Mouse (Mus musculus): ENCODE measurements at regions not wholly inside any gene's neighbourhood (a gene's known extent, or its start where the extent isn't known, plus 50 kb on each side); places are given as distances from the start of the nearest gene placed in this dataset.

- Histone ChIP-seq H3K4me3 (ENCODE audit: low read depth, low read length) (no peak overlapping the region), H3K36me3 (ENCODE audit: control insufficient read depth, insufficient read depth, low read length) (no peaks in the 10 kb centered on the region), H3K27me3 (ENCODE audit: control insufficient read depth, insufficient read depth, low read length) (no peaks in the 10 kb centered on the region), H3K9me3 (ENCODE audit: control insufficient read depth, low read length) (no peaks in the 10 kb centered on the region), H3K4me1 (replicated peaks; ENCODE audit: control insufficient read depth, insufficient read depth, low read length) (no peaks in the 10 kb centered on the region), H3K4me2 (replicated peaks; ENCODE audit: low read depth, low read length) (no peak overlapping the region), H3K9ac (ENCODE audit: low read depth, low read length) (no peak overlapping the region), H3K27ac (ENCODE audit: low read depth, low read length) (no peak overlapping the region)
- DNase-seq (ENCODE audit: low spot score) (no peak), ATAC-seq (ENCODE audit: low FRiP score) (no peak)
- 88% methylated on average over 6 of the region's 6 CpGs for WGBS
These were observed 520.6 kb downstream of the Defb40 start for GRCm38 (mm10) chr8:18457470-18457869.

- H3K4me1 ChIP-seq (replicated peaks; ENCODE audit: control insufficient read depth, insufficient read depth, low read length) = no peaks in the 10 kb centered on the region
- H3K27ac ChIP-seq (ENCODE audit: low read depth, low read length) = no peak overlapping the region
- no peak overlapping the region for H3K4me3 ChIP-seq (ENCODE audit: low read depth, low read length)
- DNase-seq (ENCODE audit: low spot score) (no peak), ATAC-seq (ENCODE audit: low FRiP score) (no peak)
- H3K9me3 ChIP-seq (ENCODE audit: control insufficient read depth, low read length) = no peaks in the 10 kb centered on the region
- H3K4me2 ChIP-seq (replicated peaks; ENCODE audit: low read depth, low read length) = no peak overlapping the region
- H3K36me3 ChIP-seq (ENCODE audit: control insufficient read depth, insufficient read depth, low read length) = no peaks in the 10 kb centered on the region
- no peak overlapping the region for H3K9ac ChIP-seq (ENCODE audit: low read depth, low read length)
- no peaks in the 10 kb centered on the region for H3K27me3 ChIP-seq (ENCODE audit: control insufficient read depth, insufficient read depth, low read length)
- 85% methylated on average over 3 of the region's 3 CpGs for WGBS
These were observed 529.0 kb downstream of the Defb40 start for GRCm38 (mm10) chr8:18449015-18449414.

GRCm38 (mm10) chr8:18442212-18442611, 535.8 kb downstream of the Defb40 start:
- no peak for DNase-seq (ENCODE audit: low spot score)
- no peak overlapping the region for H3K27ac ChIP-seq (ENCODE audit: low read depth, low read length)
- no peaks in the 10 kb centered on the region for H3K36me3 ChIP-seq (ENCODE audit: control insufficient read depth, insufficient read depth, low read length)
- H3K4me3 ChIP-seq (ENCODE audit: low read depth, low read length) = no peak overlapping the region
- H3K4me2 ChIP-seq (replicated peaks; ENCODE audit: low read depth, low read length) = no peak overlapping the region
- no peaks in the 10 kb centered on the region for H3K4me1 ChIP-seq (replicated peaks; ENCODE audit: control insufficient read depth, insufficient read depth, low read length)
- no peak for ATAC-seq (ENCODE audit: low FRiP score)
- WGBS = 74% methylated on average over 3 of the region's 3 CpGs
- H3K9ac ChIP-seq (ENCODE audit: low read depth, low read length) = no peak overlapping the region
- no peaks in the 10 kb centered on the region for H3K27me3 ChIP-seq (ENCODE audit: control insufficient read depth, insufficient read depth, low read length)
- H3K9me3 ChIP-seq (ENCODE audit: control insufficient read depth, low read length) = no peaks in the 10 kb centered on the region

- ATAC-seq (ENCODE audit: low FRiP score) (no peak), DNase-seq (ENCODE audit: low spot score) (no peak)
- Histone ChIP-seq H3K4me3 (ENCODE audit: low read depth, low read length) (no peak overlapping the region), H3K27me3 (ENCODE audit: control insufficient read depth, insufficient read depth, low read length) (no peaks in the 10 kb centered on the region), H3K9me3 (ENCODE audit: control insufficient read depth, low read length) (no peaks in the 10 kb centered on the region), H3K9ac (ENCODE audit: low read depth, low read length) (no peak overlapping the region), H3K4me1 (replicated peaks; ENCODE audit: control insufficient read depth, insufficient read depth, low read length) (no peaks in the 10 kb centered on the region), H3K36me3 (ENCODE audit: control insufficient read depth, insufficient read depth, low read length) (no peaks in the 10 kb centered on the region), H3K4me2 (replicated peaks; ENCODE audit: low read depth, low read length) (no peak overlapping the region), H3K27ac (ENCODE audit: low read depth, low read length) (no peak overlapping the region)
- WGBS = 83% methylated on average over 5 of the region's 5 CpGs
These were observed 555.2 kb downstream of the Defb40 start for GRCm38 (mm10) chr8:18422846-18423245.

GRCm38 (mm10) chr8:18412470-18412869, 565.6 kb downstream of the Defb40 start:
- Histone ChIP-seq H3K36me3 (ENCODE audit: control insufficient read depth, insufficient read depth, low read length) (no peaks in the 10 kb centered on the region), H3K9me3 (ENCODE audit: control insufficient read depth, low read length) (no peaks in the 10 kb centered on the region), H3K27me3 (ENCODE audit: control insufficient read depth, insufficient read depth, low read length) (no peaks in the 10 kb centered on the region), H3K9ac (ENCODE audit: low read depth, low read length) (no peak overlapping the region), H3K27ac (ENCODE audit: low read depth, low read length) (no peak overlapping the region), H3K4me3 (ENCODE audit: low read depth, low read length) (no peak overlapping the region), H3K4me2 (replicated peaks; ENCODE audit: low read depth, low read length) (no peak overlapping the region), H3K4me1 (replicated peaks; ENCODE audit: control insufficient read depth, insufficient read depth, low read length) (no peaks in the 10 kb centered on the region)
- ATAC-seq (ENCODE audit: low FRiP score) (no peak), DNase-seq (ENCODE audit: low spot score) (no peak)
- WGBS = 87% methylated on average over 2 of the region's 2 CpGs

- DNase-seq (ENCODE audit: low spot score) (peak; percentile 12), ATAC-seq (ENCODE audit: low FRiP score) (no peak)
- Histone ChIP-seq H3K4me1 (replicated peaks; ENCODE audit: control insufficient read depth, insufficient read depth, low read length) (no peaks in the 10 kb centered on the region), H3K4me3 (ENCODE audit: low read depth, low read length) (no peak overlapping the region), H3K27ac (ENCODE audit: low read depth, low read length) (no peak overlapping the region), H3K27me3 (ENCODE audit: control insufficient read depth, insufficient read depth, low read length) (no peaks in the 10 kb centered on the region), H3K9me3 (ENCODE audit: control insufficient read depth, low read length) (no peaks in the 10 kb centered on the region), H3K36me3 (ENCODE audit: control insufficient read depth, insufficient read depth, low read length) (no peaks in the 10 kb centered on the region), H3K9ac (ENCODE audit: low read depth, low read length) (no peak overlapping the region), H3K4me2 (replicated peaks; ENCODE audit: low read depth, low read length) (no peak overlapping the region)
- WGBS = 77% methylated on average over 2 of the region's 2 CpGs
These were observed 571.6 kb downstream of the Defb40 start for GRCm38 (mm10) chr8:18406446-18406845.

GRCm38 (mm10) chr8:18388353-18388752, 589.7 kb downstream of the Defb40 start:
- no peaks in the 10 kb centered on the region for H3K36me3 ChIP-seq (ENCODE audit: control insufficient read depth, insufficient read depth, low read length)
- no peak overlapping the region for H3K4me2 ChIP-seq (replicated peaks; ENCODE audit: low read depth, low read length)
- H3K9ac ChIP-seq (ENCODE audit: low read depth, low read length) = no peak overlapping the region
- no peaks in the 10 kb centered on the region for H3K9me3 ChIP-seq (ENCODE audit: control insufficient read depth, low read length)
- no peak overlapping the region for H3K27ac ChIP-seq (ENCODE audit: low read depth, low read length)
- no peaks in the 10 kb centered on the region for H3K27me3 ChIP-seq (ENCODE audit: control insufficient read depth, insufficient read depth, low read length)
- WGBS = 4% methylated on average over 5 of the region's 5 CpGs
- DNase-seq (ENCODE audit: low spot score) (peak; percentile 78), ATAC-seq (ENCODE audit: low FRiP score) (peak; percentile 66)
- H3K4me3 ChIP-seq (ENCODE audit: low read depth, low read length) = no peak overlapping the region
- no peaks in the 10 kb centered on the region for H3K4me1 ChIP-seq (replicated peaks; ENCODE audit: control insufficient read depth, insufficient read depth, low read length)

GRCm38 (mm10) chr8:18381615-18382178, 596.4 kb downstream of the Defb40 start:
- Histone ChIP-seq H3K4me1 (replicated peaks; ENCODE audit: control insufficient read depth, insufficient read depth, low read length) (no peaks in the 10 kb centered on the region), H3K4me2 (replicated peaks; ENCODE audit: low read depth, low read length) (no peak overlapping the region), H3K36me3 (ENCODE audit: control insufficient read depth, insufficient read depth, low read length) (no peaks in the 10 kb centered on the region), H3K27me3 (ENCODE audit: control insufficient read depth, insufficient read depth, low read length) (no peaks in the 10 kb centered on the region), H3K27ac (ENCODE audit: low read depth, low read length) (no peak overlapping the region), H3K9me3 (ENCODE audit: control insufficient read depth, low read length) (no peaks in the 10 kb centered on the region), H3K4me3 (ENCODE audit: low read depth, low read length) (no peak overlapping the region), H3K9ac (ENCODE audit: low read depth, low read length) (no peak overlapping the region)
- WGBS = 16% methylated on average over 3 of the region's 3 CpGs
- DNase-seq (ENCODE audit: low spot score) (peak; percentile 3), ATAC-seq (ENCODE audit: low FRiP score) (0 out of 2 replicates have a peak, but pooled peaks have one; percentile 45)

- H3K27me3 ChIP-seq (ENCODE audit: control insufficient read depth, insufficient read depth, low read length) = no peaks in the 10 kb centered on the region
- H3K4me3 ChIP-seq (ENCODE audit: low read depth, low read length) = no peak overlapping the region
- WGBS = 87% methylated on average over 4 of the region's 4 CpGs
- DNase-seq (ENCODE audit: low spot score) = no peak
- H3K27ac ChIP-seq (ENCODE audit: low read depth, low read length) = no peak overlapping the region
- no peaks in the 10 kb centered on the region for H3K36me3 ChIP-seq (ENCODE audit: control insufficient read depth, insufficient read depth, low read length)
- H3K4me1 ChIP-seq (replicated peaks; ENCODE audit: control insufficient read depth, insufficient read depth, low read length) = no peaks in the 10 kb centered on the region
- H3K9ac ChIP-seq (ENCODE audit: low read depth, low read length) = no peak overlapping the region
- no peak overlapping the region for H3K4me2 ChIP-seq (replicated peaks; ENCODE audit: low read depth, low read length)
- no peaks in the 10 kb centered on the region for H3K9me3 ChIP-seq (ENCODE audit: control insufficient read depth, low read length)
- ATAC-seq (ENCODE audit: low FRiP score) = no peak
These were observed 629.3 kb downstream of the Defb40 start for GRCm38 (mm10) chr8:18348716-18349115.
